Mouse (Mus musculus) cerebellum, adult 9-10 months (tissue): Measurements from ENCODE around the gene Iqcc.

Source experiments
- DNase-seq: peaks from one replicate; pipeline ENCODE4 v3.0.0; 2022

The Iqcc gene

DNA sequence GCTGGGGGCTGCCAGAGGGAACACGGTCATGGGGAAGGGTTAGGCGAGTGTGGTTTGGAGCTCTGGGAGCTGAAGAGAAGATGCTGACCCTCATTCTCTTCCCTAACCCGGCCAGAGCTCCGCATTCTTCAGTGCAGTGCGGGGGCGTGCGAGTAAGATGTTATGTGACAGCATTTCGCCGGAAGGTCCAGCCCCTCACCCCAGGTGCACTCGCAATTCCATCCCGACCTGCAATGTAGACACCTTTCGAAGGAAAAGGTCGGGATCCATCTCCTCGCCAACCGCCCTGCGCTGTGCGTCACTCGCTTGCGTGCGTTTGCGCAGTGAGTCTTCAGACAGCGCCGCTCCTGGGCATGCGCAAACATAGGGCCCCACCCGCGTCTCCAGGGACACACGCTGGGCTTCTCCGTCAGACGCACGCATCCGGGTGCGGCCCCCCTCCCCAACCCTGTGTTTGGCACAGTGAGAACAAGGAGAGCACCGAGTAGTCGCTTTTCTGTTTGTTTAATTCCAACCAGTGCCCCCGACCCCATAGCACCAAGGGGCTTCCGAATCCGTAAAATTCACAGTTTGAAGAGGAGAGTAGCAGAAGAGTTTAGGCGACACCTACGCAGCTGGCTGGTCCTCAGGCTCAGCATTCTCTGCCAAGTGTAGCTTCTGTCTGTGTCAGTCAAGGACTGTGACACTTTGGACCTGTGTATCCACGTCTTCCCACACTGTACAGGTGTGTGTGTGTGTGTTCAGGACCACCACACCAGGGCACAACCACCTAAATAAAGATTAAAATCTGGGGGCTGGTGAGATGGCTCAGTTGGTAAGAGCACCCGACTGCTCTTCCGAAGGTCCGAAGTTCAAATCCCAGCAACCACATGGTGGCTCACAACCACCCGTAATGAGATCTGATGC is at the start of gene Iqcc:
Iqcc (minus strand) TSS at position 314 of the 906 bp plus-strand sequence.
- DNase-seq = peak; percentile 95

DNA sequence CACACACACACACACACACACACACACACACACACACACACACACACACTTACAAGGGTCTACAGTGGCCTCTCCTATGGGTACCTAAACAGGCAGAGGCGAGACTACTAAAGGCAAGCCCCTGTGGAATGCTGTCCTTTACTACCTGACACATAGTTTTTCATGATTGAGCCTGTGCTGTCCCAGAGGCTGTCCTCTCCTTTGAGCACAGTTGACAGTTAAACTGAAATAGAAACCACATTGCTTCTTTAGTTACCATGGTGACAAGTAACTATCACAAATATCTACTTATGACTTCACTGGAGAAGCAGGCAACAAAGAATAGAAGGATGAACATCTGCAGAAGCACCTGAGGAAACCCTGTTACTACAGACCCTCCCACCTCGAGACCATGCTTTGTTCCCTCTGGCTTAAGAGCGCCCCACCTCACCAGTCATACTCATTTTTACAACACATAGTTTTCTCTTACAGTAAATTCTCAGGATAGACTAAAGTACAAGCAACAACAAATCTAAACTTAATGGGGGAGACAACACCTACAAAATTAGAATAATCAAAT is 43.4 kb upstream of the Iqcc start:
- DNase-seq = no peak

DNA sequence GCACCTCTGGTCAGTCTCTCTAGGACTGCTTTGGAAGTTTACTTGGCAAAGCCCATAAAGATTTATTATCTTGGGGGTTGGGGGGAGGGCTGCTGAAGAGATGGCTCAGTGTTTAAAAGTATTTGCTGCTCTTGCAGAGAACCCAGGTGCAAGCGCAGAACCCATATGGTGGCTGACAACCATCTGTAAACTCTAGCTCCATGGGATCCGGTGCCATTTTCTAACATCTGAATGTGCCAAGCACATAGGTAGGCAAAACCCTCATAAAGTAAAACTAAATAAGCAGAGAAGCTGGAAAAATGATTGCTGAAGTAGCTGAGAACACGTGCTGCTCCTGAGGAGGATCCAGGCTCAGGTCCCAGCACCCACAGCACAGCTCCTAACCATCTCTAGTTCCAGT is 42.7 kb upstream of the Iqcc start:
- DNase-seq = no peak

DNA sequence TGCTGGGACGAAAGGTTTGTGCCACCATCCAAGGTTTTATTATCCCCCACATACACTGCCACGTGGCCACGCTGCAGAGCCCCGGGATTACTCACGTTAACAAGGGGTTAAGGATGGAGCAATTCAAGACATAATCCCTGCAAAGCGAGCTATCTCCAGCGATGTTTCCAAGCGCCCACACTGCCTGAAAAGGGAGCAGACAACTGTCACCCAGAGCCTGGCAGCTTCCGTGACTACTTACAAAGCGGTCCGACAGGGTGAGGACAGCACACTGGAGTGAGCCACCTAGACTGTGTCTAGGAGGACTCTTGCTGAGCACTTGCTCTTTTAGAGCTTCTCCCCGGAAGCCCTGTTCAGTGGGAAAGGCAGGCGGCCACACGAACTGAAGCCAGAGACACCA is 35.9 kb upstream of the Iqcc start:
- no peak for DNase-seq

DNA sequence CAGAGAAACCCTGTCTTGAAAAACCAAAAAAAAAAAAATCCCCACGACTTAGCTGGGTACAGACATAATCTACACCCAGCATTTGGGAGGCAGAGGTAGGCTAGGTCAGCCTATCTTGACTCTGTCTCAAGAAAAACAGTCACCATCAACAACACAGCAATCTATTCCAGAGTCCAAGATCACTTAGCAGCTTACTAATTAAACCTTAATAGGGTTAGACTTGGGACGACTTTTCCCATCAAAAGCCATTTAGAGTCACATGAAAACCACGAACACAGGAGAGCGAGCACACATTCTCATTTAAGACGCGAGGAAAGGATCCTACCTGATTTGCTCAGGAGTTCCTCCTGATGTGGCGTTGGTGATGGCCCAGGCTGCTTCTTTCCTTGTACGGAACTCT is 31.5 kb upstream of the Iqcc start:
- no peak for DNase-seq

DNA sequence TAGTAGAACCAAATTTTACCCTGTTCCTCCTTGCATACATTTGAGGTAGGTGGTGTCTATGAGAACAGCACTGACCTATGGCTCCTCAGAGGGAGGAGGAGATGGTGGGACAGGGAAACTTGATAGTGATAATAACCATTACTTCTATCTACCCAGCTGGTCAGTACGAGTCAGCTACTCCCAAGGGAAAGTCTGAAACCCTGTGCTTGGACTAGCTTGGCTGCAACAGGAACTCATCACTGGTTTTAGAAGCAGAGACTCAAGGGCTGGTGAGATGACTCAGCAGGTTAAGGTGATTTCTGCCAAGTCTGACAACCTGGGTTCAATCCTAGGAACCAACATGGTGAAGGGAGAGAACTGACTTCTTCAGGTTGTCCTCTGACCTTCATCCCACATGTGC is 29.8 kb upstream of the Iqcc start:
- DNase-seq = no peak

DNA sequence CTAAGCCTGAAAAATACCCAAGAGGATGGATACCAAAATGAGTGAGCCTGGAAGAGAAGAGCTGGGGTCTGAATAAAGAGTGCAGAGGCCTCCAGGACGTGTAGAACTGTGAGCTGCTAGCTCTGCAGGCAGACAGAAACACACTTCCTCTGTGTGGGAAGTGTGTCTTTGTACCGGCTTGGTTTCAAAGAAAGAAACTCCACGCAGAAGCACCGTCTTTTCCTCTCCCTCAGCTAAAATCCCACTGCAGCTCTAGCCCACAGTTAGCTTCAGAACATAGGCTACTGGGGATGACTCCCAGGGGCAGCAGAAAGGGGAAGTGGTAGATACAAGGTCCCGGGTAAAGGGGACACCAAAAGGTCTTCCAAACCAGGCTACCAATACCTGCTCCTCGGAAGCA is 26.3 kb upstream of the Iqcc start:
- no peak for DNase-seq

DNA sequence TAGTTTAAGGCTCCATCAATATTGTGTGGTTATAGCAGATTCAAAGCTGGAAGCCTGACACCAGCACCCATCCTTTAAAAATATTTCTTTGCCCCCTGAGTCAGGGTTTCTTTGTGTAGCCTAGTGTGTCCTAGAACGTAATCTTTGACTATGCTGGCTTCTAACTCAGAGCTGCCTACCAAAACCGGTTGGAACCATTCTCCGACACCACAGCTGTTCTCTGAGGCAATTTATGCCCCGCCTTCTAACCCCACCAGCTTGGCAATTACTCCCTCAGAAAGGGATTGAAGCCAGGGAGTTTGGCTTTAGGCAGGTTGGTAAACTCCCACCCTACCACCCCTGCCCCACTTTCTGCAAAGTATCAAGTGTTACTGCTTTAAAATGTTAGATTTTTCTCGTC is 22.9 kb upstream of the Iqcc start:
- DNase-seq = peak; percentile 66

DNA sequence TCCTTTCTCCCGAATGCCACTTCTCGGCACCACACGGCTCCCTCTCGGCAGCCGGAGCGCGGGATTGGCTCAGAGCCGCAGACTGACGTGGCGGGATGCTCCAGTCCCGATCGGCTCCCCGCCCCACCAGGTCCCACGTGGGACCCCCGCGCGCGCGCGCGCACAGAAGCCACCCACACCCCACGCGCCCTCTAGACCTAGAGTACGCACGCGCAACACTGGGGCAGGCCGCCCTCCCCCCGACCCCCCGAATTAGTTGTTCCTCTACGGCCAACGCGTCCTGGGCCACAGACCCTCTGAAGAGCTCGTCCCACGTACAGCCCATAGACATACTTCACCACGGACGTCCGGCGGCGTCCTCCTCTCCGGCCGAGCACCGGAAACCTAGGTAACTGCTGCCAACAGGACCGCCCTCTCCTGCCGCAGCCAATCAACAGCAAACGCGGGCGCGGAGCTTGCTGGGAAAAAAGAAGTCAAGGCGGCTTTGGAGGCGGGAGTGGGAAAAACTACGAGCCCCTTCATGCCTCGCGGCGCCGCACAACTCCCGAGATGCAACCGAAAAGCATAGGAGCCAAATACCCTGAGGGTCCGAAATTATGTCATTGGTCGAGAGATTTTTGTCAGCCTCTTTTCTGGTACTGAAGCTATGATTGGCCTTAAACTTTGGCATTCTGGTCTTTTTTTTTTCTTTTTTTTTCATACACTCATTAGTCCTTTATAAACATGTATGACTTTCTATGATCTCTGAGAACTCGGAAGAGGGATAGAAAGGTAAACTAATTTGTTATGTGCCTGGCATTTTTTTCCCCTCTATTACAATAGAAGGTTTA is 22.0 kb upstream of the Iqcc start, which contains the start of gene Txlna:
Txlna (minus strand) TSS at position 428 of the 830 bp plus-strand sequence.
- DNase-seq = peak; percentile 98

DNA sequence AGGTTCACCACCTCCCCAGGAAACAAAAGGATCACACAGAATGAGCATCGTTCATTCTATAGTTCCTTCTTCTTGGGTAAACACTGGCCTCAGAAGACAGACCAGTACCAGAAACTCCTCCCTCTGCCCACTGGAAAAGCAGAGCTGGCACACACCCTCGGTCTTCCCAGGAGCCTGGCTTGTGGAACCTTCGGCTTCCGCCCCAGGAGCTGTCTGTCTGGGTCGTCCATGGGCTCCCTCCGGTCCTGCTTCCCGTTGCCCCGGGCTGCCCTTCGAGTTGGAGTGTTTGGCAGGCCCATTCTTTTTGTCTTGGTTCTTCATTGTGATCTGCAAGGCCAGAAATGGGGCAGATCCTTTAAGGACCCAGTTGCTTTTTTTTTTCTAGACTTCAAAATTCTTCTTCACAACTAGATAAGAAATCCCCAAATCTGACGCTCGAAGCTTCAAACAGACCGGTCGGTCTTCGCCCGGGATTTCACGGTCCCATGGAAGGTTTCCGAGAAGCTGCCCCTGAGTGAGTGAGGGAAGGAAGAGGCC is 21.3 kb upstream of the Iqcc start:
- DNase-seq = peak; percentile 78

DNA sequence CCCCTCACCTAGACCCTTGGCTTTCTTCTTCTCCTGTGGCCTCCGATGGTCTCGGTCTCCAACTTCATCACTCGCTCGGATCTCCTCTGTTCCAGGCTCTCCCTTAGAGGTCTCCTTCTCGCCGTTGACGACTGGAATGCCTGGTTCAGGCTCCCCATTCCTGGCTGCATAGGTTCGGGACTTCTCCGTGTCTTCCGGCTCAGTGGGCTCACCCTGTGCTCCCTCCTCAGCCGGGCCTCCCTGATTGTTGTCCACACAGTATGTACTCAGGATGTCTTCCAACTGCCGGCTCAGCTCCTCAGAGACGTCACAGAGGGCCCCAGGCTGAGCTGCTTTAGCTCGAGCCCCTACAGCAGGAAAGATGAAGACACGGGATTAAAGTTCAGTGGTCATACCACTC is 20.3 kb upstream of the Iqcc start:
- DNase-seq = no peak

DNA sequence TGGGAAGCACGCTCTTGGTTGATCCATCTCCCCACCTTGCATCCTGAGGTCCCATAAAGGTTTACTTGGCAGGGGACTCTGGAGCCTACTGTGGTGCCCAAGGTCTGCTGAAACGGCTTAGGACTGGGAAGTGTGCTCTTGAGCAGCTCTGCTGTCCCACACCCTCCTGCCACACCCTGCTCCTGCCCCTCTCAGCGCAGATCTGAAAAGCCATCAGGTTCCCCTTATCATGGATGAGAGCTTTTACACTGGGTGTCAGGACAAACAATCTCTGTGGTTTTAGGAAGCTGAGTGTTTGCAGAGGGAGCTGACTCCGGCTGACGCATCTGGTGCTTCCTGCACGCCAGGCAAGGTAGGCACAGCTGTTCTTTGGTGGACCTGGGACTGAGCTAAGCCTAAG is 15.0 kb upstream of the Iqcc start:
- DNase-seq = no peak

DNA sequence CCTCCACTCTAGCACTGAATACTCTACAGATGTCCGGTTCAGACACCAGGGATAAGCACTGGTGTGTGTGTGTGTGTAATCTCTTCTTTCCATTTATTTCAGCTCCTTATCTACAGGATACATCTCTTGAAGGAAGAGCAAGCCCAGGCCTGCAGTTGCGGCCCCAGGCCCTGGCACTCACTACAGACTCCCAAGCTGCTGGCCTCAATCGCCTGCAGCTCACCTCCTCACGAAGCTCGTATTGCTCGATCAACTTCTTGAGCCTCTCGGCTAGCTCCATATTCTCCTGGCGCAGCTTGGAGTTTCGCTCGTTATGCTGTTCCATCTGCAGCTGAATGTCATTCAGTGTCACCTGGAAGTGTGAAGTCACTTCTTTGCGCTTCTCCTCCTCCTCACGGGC is 13.0 kb upstream of the Iqcc start:
- peak; percentile 14 for DNase-seq

DNA sequence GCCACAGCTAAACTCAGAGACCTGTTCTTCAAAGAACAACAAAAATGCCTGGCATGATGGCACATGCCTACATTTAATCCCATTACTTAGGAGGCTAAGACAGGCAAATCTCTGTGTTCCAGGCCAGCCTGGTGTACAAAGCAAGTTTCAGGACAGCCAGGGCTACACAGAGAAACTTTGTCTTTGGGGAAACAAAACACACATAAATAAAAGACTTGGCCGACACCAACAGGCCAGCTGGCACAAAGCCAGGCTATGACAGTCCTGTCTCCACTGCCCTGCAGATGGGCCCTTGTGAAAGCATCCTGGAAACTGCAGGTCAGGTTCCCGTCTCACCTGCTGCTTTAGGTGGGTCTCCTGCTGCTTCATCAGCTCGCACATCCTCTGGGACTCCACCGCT is 12.0 kb upstream of the Iqcc start:
- DNase-seq = no peak

DNA sequence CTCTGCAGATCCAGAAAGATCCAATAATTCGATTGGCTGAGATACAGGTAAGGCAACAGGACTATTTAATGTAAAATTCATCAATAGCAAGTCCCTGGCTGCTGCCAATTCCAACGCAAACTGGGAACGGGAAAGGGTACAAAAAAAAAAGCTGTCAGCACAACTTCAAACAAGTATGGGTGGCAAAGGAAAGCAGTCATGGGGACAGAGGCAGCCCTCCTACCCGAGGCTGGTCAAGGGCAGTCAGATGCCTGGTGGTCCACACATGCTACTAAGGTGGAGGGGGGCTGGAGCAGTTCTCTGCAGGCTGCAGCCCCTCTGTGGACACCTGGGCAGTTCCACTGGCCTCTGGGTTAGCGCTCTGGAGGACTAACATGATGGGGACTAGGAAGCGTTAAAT is 7.1 kb upstream of the Iqcc start:
- no peak for DNase-seq

DNA sequence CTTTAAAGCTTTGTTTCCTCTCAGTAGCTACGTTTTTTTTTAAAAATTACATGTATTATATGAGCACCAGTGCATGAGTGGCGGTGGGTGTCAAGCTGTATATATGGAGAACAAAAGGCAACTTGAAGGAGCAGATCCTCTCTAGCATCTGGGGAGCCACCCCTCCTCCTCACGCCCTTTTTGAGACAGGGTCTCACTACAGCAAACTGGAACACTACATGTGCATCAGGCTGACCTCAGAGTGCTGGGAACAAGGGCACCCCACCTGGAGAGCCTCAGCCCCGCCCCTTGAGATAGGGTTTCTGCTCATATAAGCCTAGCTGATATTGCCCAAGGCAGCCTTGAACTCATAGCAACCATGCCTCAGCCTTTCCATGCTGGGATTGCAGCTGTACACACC is 6.6 kb upstream of the Iqcc start:
- DNase-seq = peak; percentile 58

DNA sequence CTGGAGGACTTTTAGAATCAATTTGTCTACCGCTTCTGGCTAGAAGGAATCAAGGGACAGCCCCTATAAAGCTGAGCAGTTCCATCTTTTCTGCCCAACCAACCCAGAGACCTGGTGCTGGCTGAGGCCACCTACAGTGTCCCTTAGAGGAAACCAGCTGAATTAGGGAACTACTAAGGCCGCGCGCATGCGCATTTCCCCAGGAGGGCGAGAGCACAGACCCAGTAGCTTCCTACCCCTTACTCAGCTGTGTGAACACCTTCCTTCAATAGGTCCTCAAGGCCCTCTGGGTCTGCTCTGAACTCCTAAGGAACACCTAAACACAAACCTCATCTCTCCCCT is 6.1 kb upstream of the Iqcc start:
- peak; percentile 79 for DNase-seq

DNA sequence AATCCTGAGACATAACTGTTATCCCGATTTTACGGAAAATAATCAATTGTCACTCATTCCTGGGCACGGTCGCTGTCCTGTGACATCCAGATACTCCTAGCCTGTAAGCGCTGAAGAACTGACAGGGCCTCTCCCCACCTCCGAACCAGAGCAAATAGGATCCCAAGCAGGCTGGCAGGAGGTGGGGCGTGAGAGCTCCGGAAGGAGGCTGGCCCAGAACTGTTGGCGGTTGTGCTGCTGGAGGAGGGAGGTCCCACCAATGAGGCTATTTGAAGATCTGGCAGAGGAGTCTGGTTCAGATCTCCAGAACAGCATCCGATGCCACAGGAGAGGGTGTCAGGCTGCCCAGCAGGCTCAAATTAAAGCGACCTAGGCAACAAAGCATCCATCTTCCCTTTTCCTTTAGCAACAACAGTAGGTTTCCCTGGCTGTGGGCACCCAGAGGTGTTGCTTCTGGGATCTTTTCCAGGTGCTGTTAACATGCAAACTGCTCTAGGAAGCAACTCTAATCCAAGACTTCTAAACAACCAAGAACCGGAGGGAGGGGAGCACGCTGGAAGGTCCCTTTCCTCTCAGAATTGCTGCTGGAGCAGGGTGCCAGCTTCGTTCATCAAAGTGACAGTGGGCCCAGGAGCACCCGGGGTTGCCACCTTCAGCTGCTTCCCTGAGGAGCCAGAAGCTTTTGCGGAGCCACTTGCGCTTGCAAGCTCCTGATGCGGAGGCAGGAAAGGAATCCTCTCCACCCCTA is 5.6 kb upstream of the Iqcc start:
- DNase-seq = peak; percentile 93

DNA sequence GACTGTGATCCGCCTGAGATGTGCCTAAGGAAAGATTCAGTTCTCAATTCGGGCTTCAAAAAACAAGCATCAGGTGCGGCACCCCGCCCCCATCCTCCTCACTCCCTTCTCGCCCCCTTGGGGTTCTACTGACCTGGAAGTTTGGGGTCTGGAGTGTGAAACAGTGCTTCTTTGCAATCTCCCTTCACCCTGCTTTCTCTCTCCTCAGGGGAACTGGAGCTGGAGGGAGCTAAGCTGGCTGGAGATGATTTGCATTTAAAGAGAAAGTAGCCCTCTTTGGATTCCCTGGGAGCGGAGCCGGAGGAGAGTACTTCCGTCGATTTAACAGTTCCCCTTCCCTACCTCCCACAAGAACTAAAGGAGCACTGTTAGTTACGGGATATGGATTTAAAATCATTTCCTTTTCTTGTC is 4.8 kb upstream of the Iqcc start, which contains the start of gene Ccdc28b:
Ccdc28b (minus strand) TSS at position 267 of the 411 bp plus-strand sequence.
- DNase-seq = peak; percentile 79

DNA sequence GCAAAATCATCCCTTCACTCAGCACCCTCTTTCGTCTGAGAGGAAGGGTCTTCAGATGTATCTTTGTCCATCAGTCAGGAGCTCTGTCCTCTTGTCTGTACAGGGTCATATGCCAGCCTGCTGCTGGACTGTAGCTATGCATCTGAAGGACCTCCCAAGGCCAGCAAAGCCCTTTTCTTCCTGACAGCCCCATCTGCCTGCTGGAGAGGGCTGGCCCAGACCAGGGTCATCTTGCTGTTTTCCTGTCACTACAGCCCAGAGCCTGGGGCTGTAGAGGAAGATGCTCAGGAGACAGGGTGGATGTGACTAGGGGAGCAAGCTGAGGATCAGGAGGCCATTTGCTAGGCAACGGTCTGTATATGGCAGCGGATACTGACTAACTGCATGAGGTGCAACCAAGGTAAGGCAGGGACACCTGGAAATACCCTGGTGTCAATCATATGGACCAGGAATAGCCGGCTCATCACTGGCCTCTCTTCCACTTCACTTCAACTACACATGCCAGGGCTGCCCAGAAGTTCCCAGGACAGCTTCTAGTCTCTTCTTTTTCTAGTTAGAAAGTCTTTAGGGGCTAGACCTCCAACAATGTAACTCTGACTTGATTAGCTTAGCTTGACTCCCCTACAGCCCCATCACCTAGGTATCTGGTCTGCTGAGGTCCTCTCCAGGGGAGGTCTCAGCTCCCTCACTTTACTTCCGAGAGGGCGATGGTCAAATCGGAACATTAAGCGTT is 4.1 kb upstream of the Iqcc start:
- DNase-seq = peak; percentile 68

DNA sequence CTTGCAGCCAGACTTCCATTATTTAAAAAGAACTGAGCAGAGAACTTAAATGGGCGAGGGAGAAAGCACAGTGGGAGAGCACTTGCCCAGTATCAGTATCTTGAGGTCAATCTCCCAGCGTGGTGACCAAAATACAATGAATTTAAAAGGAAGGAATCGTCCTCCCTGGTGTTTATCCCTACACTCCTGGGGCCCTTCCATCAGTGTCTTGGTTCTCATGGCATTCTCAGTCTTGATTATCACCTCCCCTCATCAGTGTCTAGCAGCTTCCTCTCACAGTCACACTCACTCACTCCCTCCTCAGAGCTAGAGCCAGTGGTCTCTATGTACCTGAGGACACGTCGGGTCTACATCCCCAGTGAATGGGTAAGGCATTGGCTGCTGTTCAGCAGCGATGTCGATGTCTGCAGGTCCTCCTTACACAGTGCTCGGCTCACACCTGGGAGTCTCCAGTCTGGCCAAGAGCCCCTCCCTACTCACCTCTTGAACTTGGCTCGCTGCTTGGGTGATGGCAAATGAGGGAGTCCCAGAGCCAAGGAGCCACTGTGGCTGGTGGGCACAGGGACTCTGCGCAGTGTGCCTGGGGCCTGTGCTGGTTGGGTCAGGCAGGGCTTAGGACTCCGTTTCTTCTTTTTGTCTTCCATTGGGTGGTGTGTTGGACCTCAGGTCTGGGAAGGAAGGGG is 3.4 kb upstream of the Iqcc start:
- peak; percentile 67 for DNase-seq
